Mouse (Mus musculus): ENCODE data around the gene D330045A20Rik. TPM values are rescaled to one million over a fixed set of nuclear protein-coding genes. Genes with fewer than 3 reads are reported as not detected.

Gene D330045A20Rik
- polyA plus RNA-seq, 1 experiment from 2014 or later, result 1.7 TPM

- ATAC-seq (ENCODE audit: insufficient read depth), result no peak
- no peak overlapping the region for H3K27ac ChIP-seq (ENCODE audit: low read depth)
- no peak overlapping the region for H3K9ac ChIP-seq
- no peak overlapping the region for H3K4me3 ChIP-seq (ENCODE audit: low read depth, low read length)
- H3K36me3 ChIP-seq (ENCODE audit: insufficient read depth), result no peaks in the 10 kb centered on the region
- TF ChIP-seq CTCF (IDR thresholded peaks at IDR 0.05; ENCODE audit: low read depth), result no peak
- no peaks in the 10 kb centered on the region for H3K9me3 ChIP-seq (ENCODE audit: low read depth, low read length)
- H3K27me3 ChIP-seq (ENCODE audit: insufficient read depth, low read length), result no peaks in the 10 kb centered on the region
- H3K4me2 ChIP-seq, result no peak overlapping the region
- no peaks in the 10 kb centered on the region for H3K4me1 ChIP-seq (ENCODE audit: insufficient read depth)
- DNase-seq, result no peak
- WGBS, result 77% methylated on average over 2 of the region's 2 CpGs
These were observed 36.0 kb downstream of the D330045A20Rik start for GRCm38 (mm10) chrX:139516156-139516555.

DNA sequence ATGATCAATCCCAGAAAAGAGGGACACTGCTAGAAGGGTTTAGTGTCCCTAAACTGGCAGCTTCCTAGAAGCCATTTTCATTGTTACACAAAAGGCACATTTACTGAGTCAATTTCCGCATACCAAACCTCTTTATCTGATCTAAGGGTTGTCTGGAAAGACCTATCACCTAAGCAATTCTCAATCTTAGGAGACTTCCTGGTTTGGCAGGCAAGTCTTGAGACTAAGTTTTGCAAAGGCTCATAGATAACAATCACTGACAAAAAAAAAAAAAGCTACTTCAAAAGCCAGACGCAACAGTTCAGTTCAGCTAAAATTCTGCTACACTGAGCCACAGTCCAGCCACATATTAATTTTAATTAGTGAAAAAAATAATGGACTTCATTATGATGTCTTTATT is 39.1 kb downstream of the D330045A20Rik start:
- WGBS, result 60% methylated on average over 2 of the region's 2 CpGs
- Histone ChIP-seq H3K4me1 (ENCODE audit: insufficient read depth) (no peaks in the 10 kb centered on the region), H3K27ac (ENCODE audit: low read depth) (no peak overlapping the region)

DNA sequence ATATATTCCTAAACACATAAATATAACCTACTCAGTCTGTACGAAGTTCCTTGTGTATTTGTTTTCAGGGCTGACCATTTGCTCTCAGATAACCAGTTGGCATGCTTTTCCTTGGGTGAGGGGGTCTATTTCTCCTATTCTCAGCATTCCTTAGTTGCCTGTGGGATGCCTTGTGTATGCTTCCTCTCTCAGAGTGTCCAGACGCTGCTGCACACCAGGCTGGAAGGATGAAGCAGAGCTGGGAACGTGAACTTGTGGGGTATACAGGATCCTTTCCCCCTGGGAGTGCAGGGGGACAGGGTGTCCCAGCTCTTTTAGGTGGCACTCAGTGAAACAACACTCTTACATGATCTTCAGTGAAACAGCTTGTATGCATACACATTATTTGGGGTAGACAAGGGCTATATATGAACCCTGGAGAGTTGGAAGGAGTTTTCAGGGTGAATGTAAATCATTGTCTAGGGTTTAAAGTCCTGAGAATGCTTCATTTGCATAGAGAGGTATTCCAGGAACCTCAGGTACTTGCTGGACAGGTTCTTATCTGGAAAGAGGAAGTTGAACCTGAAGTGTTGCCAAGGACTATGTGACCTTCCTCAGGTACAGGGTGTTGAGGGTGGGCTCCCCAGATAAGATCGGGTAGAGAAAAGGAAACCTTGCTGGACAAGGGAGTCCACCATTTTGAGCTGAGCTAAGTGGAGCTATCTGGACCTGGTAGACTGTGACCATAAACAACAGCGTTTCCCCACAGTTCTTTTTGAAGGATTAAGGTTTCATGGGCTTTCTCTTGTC is 44.3 kb downstream of the D330045A20Rik start:
- DNase-seq (peak; percentile 5), ATAC-seq (ENCODE audit: insufficient read depth) (no peak)
- Histone ChIP-seq H3K4me3 (ENCODE audit: low read depth, low read length) (no peak overlapping the region), H3K9ac (no peak overlapping the region), H3K27ac (ENCODE audit: low read depth) (no peak overlapping the region), H3K4me2 (no peak overlapping the region), H3K27me3 (ENCODE audit: insufficient read depth, low read length) (no peaks in the 10 kb centered on the region), H3K9me3 (ENCODE audit: low read depth, low read length) (no peaks in the 10 kb centered on the region), H3K4me1 (ENCODE audit: insufficient read depth) (no peaks in the 10 kb centered on the region), H3K36me3 (ENCODE audit: insufficient read depth) (no peaks in the 10 kb centered on the region)
- TF ChIP-seq CTCF (IDR thresholded peaks at IDR 0.05; ENCODE audit: low read depth), result no peak
- 53% methylated on average over 5 of the region's 5 CpGs for WGBS

More for the DNA sequence above, 39.1 kb downstream of the D330045A20Rik start:
- no peaks in the 10 kb centered on the region for H3K36me3 ChIP-seq (ENCODE audit: insufficient read depth)
- no peaks in the 10 kb centered on the region for H3K9me3 ChIP-seq (ENCODE audit: low read depth, low read length)
- H3K9ac ChIP-seq, result no peak overlapping the region
- no peak overlapping the region for H3K4me2 ChIP-seq
- no peak for DNase-seq
- no peak overlapping the region for H3K4me3 ChIP-seq (ENCODE audit: low read depth, low read length)
- ATAC-seq (ENCODE audit: insufficient read depth), result no peak
- no peak for TF ChIP-seq CTCF (IDR thresholded peaks at IDR 0.05; ENCODE audit: low read depth)
- H3K27me3 ChIP-seq (ENCODE audit: insufficient read depth, low read length), result no peaks in the 10 kb centered on the region

GRCm38 (mm10) chrX:139525724-139526123 is 45.6 kb downstream of the D330045A20Rik start:
- 68% methylated on average over 2 of the region's 2 CpGs for WGBS
- Histone ChIP-seq H3K4me1 (ENCODE audit: insufficient read depth) (no peaks in the 10 kb centered on the region), H3K36me3 (ENCODE audit: insufficient read depth) (no peaks in the 10 kb centered on the region), H3K4me3 (ENCODE audit: low read depth, low read length) (no peak overlapping the region), H3K9ac (no peak overlapping the region), H3K4me2 (no peak overlapping the region), H3K27me3 (ENCODE audit: insufficient read depth, low read length) (no peaks in the 10 kb centered on the region), H3K27ac (ENCODE audit: low read depth) (no peak overlapping the region), H3K9me3 (ENCODE audit: low read depth, low read length) (no peaks in the 10 kb centered on the region)
- no peak for DNase-seq
- no peak for TF ChIP-seq CTCF (IDR thresholded peaks at IDR 0.05; ENCODE audit: low read depth)
- no peak for ATAC-seq (ENCODE audit: insufficient read depth)

DNA sequence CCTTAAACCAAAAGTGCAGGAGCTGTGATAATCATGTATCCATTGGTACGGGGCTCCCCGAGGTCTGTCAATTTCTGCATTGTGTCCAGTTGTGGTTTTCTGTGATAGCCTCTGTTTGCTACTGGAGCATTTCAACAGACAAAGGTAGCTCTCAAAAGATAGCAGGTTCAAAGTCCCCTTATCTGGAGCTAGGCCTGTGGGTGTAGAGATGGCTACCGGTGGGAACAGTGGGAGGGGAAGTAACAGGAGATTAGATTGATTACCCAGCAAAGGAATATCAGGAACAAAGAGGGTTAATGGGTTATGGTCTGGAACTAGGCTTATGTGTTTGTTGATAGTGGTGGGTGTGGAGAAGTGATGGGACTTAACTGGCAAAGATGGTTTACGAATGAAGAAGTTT is 46.8 kb downstream of the D330045A20Rik start:
- DNase-seq (no peak), ATAC-seq (ENCODE audit: insufficient read depth) (no peak)
- H3K9ac ChIP-seq, result no peak overlapping the region
- no peak overlapping the region for H3K4me3 ChIP-seq (ENCODE audit: low read depth, low read length)
- TF ChIP-seq CTCF (IDR thresholded peaks at IDR 0.05; ENCODE audit: low read depth), result no peak
- no peak overlapping the region for H3K4me2 ChIP-seq
- H3K27ac ChIP-seq (ENCODE audit: low read depth), result no peak overlapping the region
- no peaks in the 10 kb centered on the region for H3K9me3 ChIP-seq (ENCODE audit: low read depth, low read length)
- no peaks in the 10 kb centered on the region for H3K36me3 ChIP-seq (ENCODE audit: insufficient read depth)
- no peaks in the 10 kb centered on the region for H3K27me3 ChIP-seq (ENCODE audit: insufficient read depth, low read length)
- no peaks in the 10 kb centered on the region for H3K4me1 ChIP-seq (ENCODE audit: insufficient read depth)
- 74% methylated on average over 4 of the region's 4 CpGs for WGBS

DNA sequence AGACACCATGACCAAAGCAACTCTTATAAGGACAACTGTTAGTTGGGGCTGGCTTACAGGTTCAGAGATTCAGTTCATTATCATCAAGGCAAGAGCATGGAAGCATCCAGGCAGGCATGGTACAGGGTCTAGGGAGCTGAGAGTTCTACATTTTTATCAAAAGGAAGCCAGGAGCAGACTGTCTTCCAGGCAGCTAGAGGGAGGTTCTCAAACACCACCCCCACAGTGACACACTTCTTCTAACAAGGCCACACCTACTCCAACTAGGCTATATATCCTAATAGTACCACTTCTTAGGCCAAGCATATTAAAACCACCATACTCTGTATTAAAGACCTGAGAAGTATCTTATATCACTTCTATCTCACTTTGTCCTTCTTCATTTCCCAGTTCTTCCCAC is 49.5 kb downstream of the D330045A20Rik start:
- DNase-seq (no peak), ATAC-seq (ENCODE audit: insufficient read depth) (no peak)
- Histone ChIP-seq H3K36me3 (ENCODE audit: insufficient read depth) (no peaks in the 10 kb centered on the region), H3K9ac (no peak overlapping the region), H3K9me3 (ENCODE audit: low read depth, low read length) (no peaks in the 10 kb centered on the region), H3K27ac (ENCODE audit: low read depth) (no peak overlapping the region), H3K27me3 (ENCODE audit: insufficient read depth, low read length) (no peaks in the 10 kb centered on the region), H3K4me3 (ENCODE audit: low read depth, low read length) (no peak overlapping the region), H3K4me2 (no peak overlapping the region), H3K4me1 (ENCODE audit: insufficient read depth) (no peaks in the 10 kb centered on the region)
- no peak for TF ChIP-seq CTCF (IDR thresholded peaks at IDR 0.05; ENCODE audit: low read depth)

DNA sequence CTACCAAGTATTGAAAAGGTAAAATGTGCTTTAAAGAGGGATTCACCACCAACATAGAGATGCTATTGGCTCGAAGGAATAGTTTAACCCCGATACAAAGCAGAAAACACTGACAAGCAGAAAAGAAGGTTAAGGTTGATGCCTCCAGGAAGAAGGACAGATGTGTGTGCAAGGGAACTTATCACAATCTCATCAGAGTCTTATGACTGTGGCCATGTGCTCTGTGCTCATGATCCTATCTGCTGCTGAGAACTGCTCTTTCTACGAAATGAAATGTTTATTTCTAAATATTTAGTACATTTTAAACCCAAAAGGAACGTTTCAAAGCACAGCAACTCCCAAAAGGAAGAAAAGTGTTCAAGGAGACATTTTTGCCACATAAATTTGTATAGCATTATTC is 52.1 kb downstream of the D330045A20Rik start:
- H3K36me3 ChIP-seq (ENCODE audit: insufficient read depth), result no peaks in the 10 kb centered on the region
- no peak overlapping the region for H3K4me2 ChIP-seq
- H3K27me3 ChIP-seq (ENCODE audit: insufficient read depth, low read length), result no peaks in the 10 kb centered on the region
- TF ChIP-seq CTCF (IDR thresholded peaks at IDR 0.05; ENCODE audit: low read depth), result no peak
- H3K4me3 ChIP-seq (ENCODE audit: low read depth, low read length), result no peak overlapping the region
- no peak for ATAC-seq (ENCODE audit: insufficient read depth)
- H3K9me3 ChIP-seq (ENCODE audit: low read depth, low read length), result no peaks in the 10 kb centered on the region
- H3K9ac ChIP-seq, result no peak overlapping the region
- DNase-seq, result no peak
- 69% methylated on average over 4 of the region's 4 CpGs for WGBS
- H3K4me1 ChIP-seq (ENCODE audit: insufficient read depth), result no peaks in the 10 kb centered on the region
- no peak overlapping the region for H3K27ac ChIP-seq (ENCODE audit: low read depth)

Measured in lung, embryonic 14.5 days (tissue).